Mouse (Mus musculus): ENCODE measurements at regions not wholly inside any gene's neighbourhood (a gene's known extent, or its start where the extent isn't known, plus 50 kb on each side); places are given as distances from the start of the nearest gene placed in this dataset.

GRCm38 (mm10) chr15:63193617-63194491, 651.1 kb downstream of the Gsdmc2 start:
- TF ChIP-seq HCFC1 (IDR thresholded peaks at IDR 0.05; ENCODE audit: borderline replicate concordance, insufficient read depth, low read length) (no peak), ZC3H11A (IDR thresholded peaks at IDR 0.05; ENCODE audit: borderline replicate concordance, low read depth, low read length) (no peak), MAFK (IDR thresholded peaks at IDR 0.05; ENCODE audit: insufficient read depth, low read depth, low read length) (no peak), ZNF384 (IDR thresholded peaks at IDR 0.05; ENCODE audit: low read depth, low read length) (no peak), CHD2 (IDR thresholded peaks at IDR 0.05; ENCODE audit: low read depth, low read length) (no peak)

Data from ES-E14 (cell line).